Mouse (Mus musculus): ENCODE results near the gene Mucl3.

GRCm38 (mm10) chr17:35671846-35672245 lies 28.4 kb upstream of the Mucl3 start:
- TF ChIP-seq POLR2A (IDR thresholded peaks at IDR 0.05; ENCODE audit: borderline replicate concordance, extremely low read depth, low read depth, low read length) (no peak), CTCF (IDR thresholded peaks at IDR 0.05; ENCODE audit: insufficient read depth, low read length) (no peak)
